Mouse (Mus musculus) heart, postnatal 4 days (tissue): Measurements from ENCODE around the gene Erich4. TPM values are rescaled to one million over a fixed set of nuclear protein-coding genes. Genes with fewer than 3 reads are reported as not detected.
"Not testable (repeated sequence)": the region's sequence is repeated elsewhere in the genome, so short reads cannot be mapped to it uniquely, and the experiment has no call there.

Source experiments
- DNase-seq: peaks from one replicate; pipeline ENCODE4 v3.0.0; 2021
- total RNA-seq, 2 experiments: library from RNA; stranded (reverse); gene quantifications; 2 replicates each; pipeline ENCODE4 v1.2.3; 2021

Gene Erich4
- total RNA-seq, 2 experiments from 2014 or later: not detected

- DNase-seq: not testable (repeated sequence)
Measured at GRCm38 (mm10) chr7:25576793-25577437, 38.8 kb downstream of the Erich4 start.

GRCm38 (mm10) chr7:25576308-25576707 lies 39.4 kb downstream of the Erich4 start:
- not testable (repeated sequence) for DNase-seq

DNA sequence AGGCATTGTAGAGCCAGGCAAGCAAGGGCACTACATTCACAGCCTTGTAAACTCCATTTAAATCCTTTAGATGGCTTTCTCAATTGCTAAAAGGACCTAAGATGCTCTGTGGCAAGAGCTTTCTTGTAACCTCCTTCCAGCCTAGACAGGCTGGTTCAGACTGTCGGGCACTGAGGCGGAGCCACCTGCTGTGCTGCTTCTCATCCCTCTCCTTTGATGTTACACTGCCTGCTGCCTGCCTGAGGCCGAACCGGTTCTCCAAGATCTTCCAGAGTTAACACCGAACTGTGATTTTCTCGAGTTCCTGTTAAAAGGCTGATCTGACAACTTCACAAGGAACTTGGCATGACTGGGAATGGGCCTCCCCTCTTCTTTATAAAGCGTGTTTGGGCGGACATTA lies 39.8 kb downstream of the Erich4 start:
- DNase-seq: no peak

DNA sequence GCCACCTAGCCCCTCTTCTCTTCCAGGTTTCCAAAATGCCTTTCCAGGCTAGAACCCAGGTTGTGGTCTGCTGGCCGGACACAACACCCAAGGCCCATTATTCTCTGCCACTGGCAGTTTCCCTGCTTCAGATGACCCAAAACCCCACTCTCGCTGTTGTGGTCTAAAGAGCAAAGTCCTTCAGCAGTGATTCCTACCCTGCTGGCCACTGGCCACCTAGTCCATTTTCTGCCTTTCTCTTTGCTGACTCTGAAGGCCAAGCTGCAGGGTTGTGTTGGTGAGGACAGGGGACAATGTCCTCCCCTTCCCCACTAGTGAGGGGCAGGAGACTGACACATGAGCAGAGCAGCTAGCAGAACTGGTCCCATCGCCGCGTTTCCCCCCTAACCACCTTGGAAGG lies 40.6 kb downstream of the Erich4 start:
- no peak for DNase-seq

GRCm38 (mm10) chr7:25573806-25574205 lies 41.9 kb downstream of the Erich4 start:
- not testable (repeated sequence) for DNase-seq

- DNase-seq: no peak
Measured at GRCm38 (mm10) chr7:25568721-25569120, 47.0 kb downstream of the Erich4 start.

Other genes starting within 250 kb of the Erich4 start
- gene Cnfn, start 246.2 kb downstream of the Erich4 start, total RNA-seq: not detected
- 10 to 100 TPM; 20.8 to 22.6 TPM for gene Lipe, start 217.2 kb downstream of the Erich4 start, total RNA-seq
- gene Cxcl17, start 203.0 kb downstream of the Erich4 start, total RNA-seq: not detected
- gene Ceacam1, start 138.3 kb downstream of the Erich4 start, total RNA-seq: 1 to 10 TPM; 9.1 to 9.7 TPM
- 1 to 10 TPM in 1 of 2 experiments, under 1 TPM in 1; 0.95 to 1.1 TPM for gene Ceacam2, start 76.0 kb downstream of the Erich4 start, total RNA-seq
- gene Dmac2, start 3.5 kb upstream of the Erich4 start, total RNA-seq: 10 to 100 TPM; 46.1 to 49.5 TPM
- gene B3gnt8, start 10.8 kb upstream of the Erich4 start, total RNA-seq: 1 to 10 TPM; 2.2 to 3.0 TPM
- gene Bckdha, start 43.1 kb upstream of the Erich4 start, total RNA-seq: 10 to 100 TPM; 46.7 to 59.4 TPM
- 10 to 100 TPM; 18.8 to 19.6 TPM for gene Exosc5, start 43.3 kb upstream of the Erich4 start, total RNA-seq
- under 1 TPM in 1 of 2 experiments, not detected in 1; 0.56 TPM for gene Tmem91, start 59.3 kb upstream of the Erich4 start, total RNA-seq
- gene B9d2, start 64.9 kb upstream of the Erich4 start, total RNA-seq: 10 to 100 TPM; 15.5 to 16.4 TPM
- 10 to 100 TPM; 40.9 to 42.4 TPM for gene Tgfb1, start 71.1 kb upstream of the Erich4 start, total RNA-seq
- gene Ccdc97, start 103.2 kb upstream of the Erich4 start, total RNA-seq: 10 to 100 TPM; 42.9 to 44.9 TPM
- 100 to 1,000 TPM; 147 to 149 TPM for gene Hnrnpul1, start 138.9 kb upstream of the Erich4 start, total RNA-seq
- 10 to 100 TPM; 79.5 to 90.3 TPM for gene Axl, start 172.8 kb upstream of the Erich4 start, total RNA-seq
- gene Cyp2s1, start 201.0 kb upstream of the Erich4 start, total RNA-seq: 1 to 10 TPM; 7.5 to 8.7 TPM